Mouse (Mus musculus) midbrain, embryonic 12.5 days (tissue): ENCODE measurements around the gene Prcc. TPM values are rescaled to one million over a fixed set of nuclear protein-coding genes. Genes with fewer than 3 reads are reported as not detected.
A peak's percentile ranks its signal among the peaks of the same experiment; 100 is the strongest.
"Not testable (repeated sequence)": the region's sequence is repeated elsewhere in the genome, so short reads cannot be mapped to it uniquely, and the experiment has no call there.

ENCODE experiments used
- ATAC-seq: fragments of 200-750 bp; cut with Nextera tagmentation; 2 replicates; pipeline ENCODE4 v1.8.0; 2017; ENCODE audit warnings: low read depth, moderate TSS enrichment, moderate library complexity; ENCODE audit not compliant: low FRiP score
- H3K27ac ChIP-seq: fragments of 300-500 bp; sonication (generic); replicated peaks from 2 replicates; pipeline ENCODE4 v1.5.1; 2016; ENCODE audit warnings: mild to moderate bottlenecking
- H3K27me3 ChIP-seq: fragments of 300-500 bp; sonication (generic); 2 replicates; pipeline ENCODE4 v1.6.1; 2016; ENCODE audit warnings: mild to moderate bottlenecking
- H3K36me3 ChIP-seq: fragments of 300-500 bp; sonication (generic); 2 replicates; pipeline ENCODE4 v1.6.1; 2016
- H3K4me1 ChIP-seq: fragments of 300-500 bp; sonication (generic); 2 replicates; pipeline ENCODE4 v1.6.1; 2016
- H3K4me2 ChIP-seq: fragments of 300-500 bp; sonication (generic); replicated peaks from 2 replicates; pipeline ENCODE4 v1.6.1; 2016; ENCODE audit warnings: mild to moderate bottlenecking, moderate library complexity
- H3K4me3 ChIP-seq: fragments of 300-500 bp; sonication (generic); 2 replicates; pipeline ENCODE4 v1.5.1; 2016; ENCODE audit warnings: mild to moderate bottlenecking
- H3K9ac ChIP-seq: fragments of 300-500 bp; sonication (generic); replicated peaks from 2 replicates; pipeline ENCODE4 v1.6.1; 2016; ENCODE audit warnings: mild to moderate bottlenecking, moderate library complexity
- H3K9me3 ChIP-seq: fragments of 300-500 bp; sonication (generic); 2 replicates; pipeline ENCODE4 v1.6.1; 2016; ENCODE audit warnings: mild to moderate bottlenecking
- WGBS: fragments of 180-500 bp; shearing (Covaris S2); methylation state at CpG from one replicate; pipeline ENCODE4 v1.1.7; 2016; 5-methylcytosine and 5-hydroxymethylcytosine counted together
- polyA plus RNA-seq: library from polyadenylated mRNA; unstranded; fragments of >200 nt; fragmentation: Nextera tagmentation; extraction: Ambion mirVana; gene quantifications from 2 replicates; pipeline ENCODE4 v1.2.1, GENCODE M21; 2016

The Prcc gene
- polyA plus RNA-seq, 1 experiment from 2014 or later = 15.9 TPM

DNA sequence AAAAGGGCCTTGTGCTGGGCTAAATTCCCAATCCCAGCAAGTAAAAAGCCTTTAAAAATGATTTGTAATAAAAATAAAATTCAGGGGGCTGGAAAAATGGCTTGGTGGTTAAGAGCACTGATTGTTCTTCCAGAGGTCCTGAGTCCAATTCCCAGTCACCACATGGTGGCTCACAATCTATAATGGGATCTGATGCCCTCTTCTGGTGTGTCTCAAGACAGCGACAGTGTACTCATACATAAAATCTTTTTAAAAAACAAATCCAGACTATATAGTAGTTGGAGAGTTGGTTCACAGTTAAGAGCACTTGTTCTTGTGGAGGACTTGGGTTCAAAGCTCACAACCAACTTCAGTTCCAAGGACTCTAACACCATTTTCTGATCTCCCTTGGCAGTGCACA lies 31.6 kb upstream of the Prcc start:
- H3K4me1 ChIP-seq = peaks cover 12% of the 10 kb centered on the region

DNA sequence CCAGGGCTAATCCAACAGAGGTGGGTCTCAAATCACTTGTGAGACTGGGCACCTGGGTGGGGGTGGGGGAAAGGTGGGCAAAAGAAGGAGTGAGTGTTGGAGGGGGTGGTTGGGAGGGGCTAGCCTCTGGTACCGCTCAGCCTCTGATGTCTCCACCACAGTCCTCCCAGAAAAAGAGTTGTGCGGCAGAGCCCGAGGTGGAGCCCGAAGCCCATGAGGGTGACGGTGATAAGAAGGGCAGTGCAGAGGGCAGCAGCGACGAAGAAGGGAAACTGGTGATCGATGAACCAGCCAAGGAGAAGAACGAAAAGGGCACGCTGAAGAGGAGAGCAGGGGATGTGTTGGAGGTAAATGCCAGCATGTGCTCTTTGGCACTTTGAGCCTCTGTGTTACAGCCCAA lies 28.5 kb upstream of the Prcc start:
- Histone ChIP-seq H3K9ac (no peak overlapping the region), H3K36me3 (peaks cover 49% of the 10 kb centered on the region), H3K27ac (no peak overlapping the region), H3K27me3 (no peaks in the 10 kb centered on the region), H3K4me2 (no peak overlapping the region), H3K9me3 (no peaks in the 10 kb centered on the region), H3K4me1 (peaks cover 26% of the 10 kb centered on the region), H3K4me3 (no peak overlapping the region)
- 97% methylated on average over 10 of the region's 10 CpGs for WGBS
- no peak for ATAC-seq

More for the DNA sequence above, 31.6 kb upstream of the Prcc start:
- H3K27me3 ChIP-seq = no peaks in the 10 kb centered on the region
- no peak overlapping the region for H3K27ac ChIP-seq
- H3K36me3 ChIP-seq = peaks cover 50% of the 10 kb centered on the region
- H3K4me2 ChIP-seq = no peak overlapping the region
- no peaks in the 10 kb centered on the region for H3K9me3 ChIP-seq
- no peak overlapping the region for H3K9ac ChIP-seq
- WGBS = 93% methylated on average over 1 of the region's 1 CpGs
- no peak for ATAC-seq
- no peak overlapping the region for H3K4me3 ChIP-seq

DNA sequence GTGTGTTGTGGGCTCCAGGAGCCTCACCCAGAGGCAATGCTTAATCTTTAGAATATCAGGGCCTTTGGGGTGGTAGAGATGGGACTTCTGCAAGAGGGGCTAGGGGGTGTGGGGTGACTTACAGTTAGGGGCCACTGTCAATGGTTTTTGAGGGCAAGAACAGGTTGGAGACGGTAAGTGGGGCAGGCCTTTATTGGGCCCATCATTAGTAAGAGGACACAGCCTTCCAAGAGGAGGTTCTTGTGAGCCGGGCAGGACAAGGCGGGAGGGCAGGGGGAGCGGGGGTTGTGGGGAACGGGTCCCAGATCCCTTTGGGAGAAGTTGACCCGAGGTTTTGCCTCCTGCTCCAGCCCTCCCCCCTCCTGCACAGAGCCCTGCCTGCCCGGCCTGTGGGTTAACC lies 28.1 kb upstream of the Prcc start:
- 88% methylated on average over 7 of the region's 7 CpGs for WGBS
- no peak for ATAC-seq
- H3K27ac ChIP-seq = no peak overlapping the region
- H3K9ac ChIP-seq = no peak overlapping the region
- H3K36me3 ChIP-seq = peaks cover 49% of the 10 kb centered on the region
- H3K4me1 ChIP-seq = peaks cover 30% of the 10 kb centered on the region
- H3K4me3 ChIP-seq = no peak overlapping the region
- H3K4me2 ChIP-seq = no peak overlapping the region
- H3K27me3 ChIP-seq = no peaks in the 10 kb centered on the region
- no peaks in the 10 kb centered on the region for H3K9me3 ChIP-seq

- H3K36me3 ChIP-seq = peaks cover 28% of the 10 kb centered on the region
- peak overlapping the region; percentile 46 for H3K4me3 ChIP-seq
- peak overlapping the region; percentile 83 for H3K27ac ChIP-seq
- peak overlapping the region; percentile 48 for H3K9ac ChIP-seq
- ATAC-seq = peak; percentile 29; the same call in 1 of the 2 replicates
- H3K4me1 ChIP-seq = peaks cover 44% of the 10 kb centered on the region
- peak overlapping the region; percentile 66 for H3K4me2 ChIP-seq
- H3K9me3 ChIP-seq = no peaks in the 10 kb centered on the region
- H3K27me3 ChIP-seq = no peaks in the 10 kb centered on the region
- WGBS = 2% methylated on average over 12 of the region's 12 CpGs
These were observed 25.2 kb upstream of the Prcc start for GRCm38 (mm10) chr3:87910573-87911141.

GRCm38 (mm10) chr3:87909874-87910273 lies 24.5 kb upstream of the Prcc start:
- 6% methylated on average over 4 of the region's 4 CpGs for WGBS
- peak overlapping the region; percentile 83 for H3K27ac ChIP-seq
- peaks cover 44% of the 10 kb centered on the region for H3K4me1 ChIP-seq
- no peak overlapping the region for H3K4me3 ChIP-seq
- peaks cover 21% of the 10 kb centered on the region for H3K36me3 ChIP-seq
- no peak for ATAC-seq
- H3K27me3 ChIP-seq = no peaks in the 10 kb centered on the region
- peak overlapping the region; percentile 66 for H3K4me2 ChIP-seq
- H3K9me3 ChIP-seq = no peaks in the 10 kb centered on the region
- peak overlapping the region; percentile 48 for H3K9ac ChIP-seq

DNA sequence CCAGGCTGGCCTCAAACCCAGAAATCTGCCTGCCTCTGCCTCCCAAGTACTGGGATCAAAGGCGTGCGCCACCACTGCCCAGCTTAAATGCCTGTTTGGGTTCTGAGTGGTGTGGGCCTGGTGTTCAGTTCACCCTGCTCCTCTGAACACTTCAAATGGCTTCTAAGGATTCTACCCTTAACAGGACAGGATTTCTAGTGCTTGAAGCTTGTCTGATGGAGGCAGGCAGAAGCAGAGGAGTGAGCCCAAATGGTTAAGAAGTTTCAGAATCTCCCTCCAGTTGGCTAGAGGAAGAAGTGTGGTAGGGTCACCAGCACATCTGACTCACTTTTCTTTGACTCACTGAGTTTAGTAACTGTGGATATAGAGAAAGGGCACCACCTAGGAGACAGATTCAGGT lies 24.0 kb upstream of the Prcc start:
- Histone ChIP-seq H3K27me3 (no peaks in the 10 kb centered on the region), H3K9me3 (no peaks in the 10 kb centered on the region), H3K27ac (peak overlapping the region; percentile 83), H3K4me2 (peak overlapping the region; percentile 66), H3K36me3 (peaks cover 16% of the 10 kb centered on the region), H3K9ac (0 out of 2 replicates have a peak overlapping the region, but pooled peaks have one; percentile 48), H3K4me3 (no peak overlapping the region), H3K4me1 (peaks cover 44% of the 10 kb centered on the region)
- 88% methylated on average over 2 of the region's 2 CpGs for WGBS
- no peak for ATAC-seq

DNA sequence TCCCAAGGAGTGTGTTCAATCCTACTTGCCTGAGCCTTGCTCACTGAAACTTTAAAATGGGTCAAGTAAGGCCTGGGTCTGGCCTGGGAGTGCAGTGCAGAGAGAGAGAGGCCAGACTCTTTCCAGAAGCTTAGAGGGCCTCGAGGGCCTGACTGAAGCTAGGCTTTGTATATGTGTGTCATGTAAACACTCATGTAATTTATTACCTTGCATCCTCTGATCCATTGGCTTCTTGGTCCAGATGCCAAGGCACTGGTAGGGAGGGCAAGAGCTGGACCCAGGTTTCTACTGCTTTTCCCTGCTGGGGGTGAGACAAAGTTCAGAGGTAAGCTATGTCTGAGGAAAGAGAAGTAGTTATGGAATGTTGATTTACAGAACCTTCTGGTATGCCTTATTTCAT lies 22.5 kb upstream of the Prcc start:
- Histone ChIP-seq H3K9ac (peak overlapping the region; percentile 91), H3K4me1 (peaks cover 44% of the 10 kb centered on the region), H3K27me3 (no peaks in the 10 kb centered on the region), H3K27ac (peak overlapping the region; percentile 92; the same call in 1 of the 2 replicates), H3K4me2 (peak overlapping the region; percentile 97), H3K9me3 (no peaks in the 10 kb centered on the region), H3K36me3 (peaks cover 1% of the 10 kb centered on the region), H3K4me3 (peak overlapping the region; percentile 98)
- 23% methylated on average over 1 of the region's 1 CpGs for WGBS
- ATAC-seq = no peak

GRCm38 (mm10) chr3:87906981-87907857 lies 21.8 kb upstream of the Prcc start:
- peak overlapping the region; percentile 91 for H3K9ac ChIP-seq
- no peak for ATAC-seq
- H3K36me3 ChIP-seq = no peaks in the 10 kb centered on the region
- peaks cover 44% of the 10 kb centered on the region for H3K4me1 ChIP-seq
- H3K9me3 ChIP-seq = no peaks in the 10 kb centered on the region
- H3K27ac ChIP-seq = peak overlapping the region; percentile 92
- WGBS = under 1% methylated on average over 25 of the region's 27 CpGs
- H3K27me3 ChIP-seq = no peaks in the 10 kb centered on the region
- peak overlapping the region; percentile 97 for H3K4me2 ChIP-seq
- peak overlapping the region; percentile 98 for H3K4me3 ChIP-seq

DNA sequence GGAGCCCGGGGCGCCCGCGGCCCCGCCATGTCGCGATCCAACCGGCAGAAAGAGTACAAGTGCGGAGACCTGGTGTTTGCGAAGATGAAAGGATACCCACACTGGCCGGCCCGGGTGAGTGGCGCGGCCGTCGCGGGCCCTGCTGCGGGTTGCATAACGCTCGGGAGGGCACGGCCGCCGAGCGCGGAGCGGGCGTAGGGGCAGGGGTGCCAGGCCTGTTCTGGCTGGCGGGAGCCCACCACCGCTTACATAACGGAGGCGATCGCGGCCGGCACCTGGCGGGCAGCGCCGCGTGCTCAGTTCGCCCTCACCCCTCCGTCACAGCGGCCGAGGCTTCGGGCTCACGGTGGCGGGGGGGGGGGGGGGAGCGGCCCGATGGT lies 21.2 kb upstream of the Prcc start:
- 0% methylated on average over 33 of the region's 47 CpGs for WGBS
- Histone ChIP-seq H3K9me3 (no peaks in the 10 kb centered on the region), H3K27me3 (no peaks in the 10 kb centered on the region), H3K36me3 (no peaks in the 10 kb centered on the region), H3K4me1 (peaks cover 44% of the 10 kb centered on the region), H3K4me2 (peak overlapping the region; percentile 97), H3K27ac (peak overlapping the region; percentile 92), H3K9ac (peak overlapping the region; percentile 91), H3K4me3 (peak overlapping the region; percentile 98)
- peak; percentile 16 for ATAC-seq

DNA sequence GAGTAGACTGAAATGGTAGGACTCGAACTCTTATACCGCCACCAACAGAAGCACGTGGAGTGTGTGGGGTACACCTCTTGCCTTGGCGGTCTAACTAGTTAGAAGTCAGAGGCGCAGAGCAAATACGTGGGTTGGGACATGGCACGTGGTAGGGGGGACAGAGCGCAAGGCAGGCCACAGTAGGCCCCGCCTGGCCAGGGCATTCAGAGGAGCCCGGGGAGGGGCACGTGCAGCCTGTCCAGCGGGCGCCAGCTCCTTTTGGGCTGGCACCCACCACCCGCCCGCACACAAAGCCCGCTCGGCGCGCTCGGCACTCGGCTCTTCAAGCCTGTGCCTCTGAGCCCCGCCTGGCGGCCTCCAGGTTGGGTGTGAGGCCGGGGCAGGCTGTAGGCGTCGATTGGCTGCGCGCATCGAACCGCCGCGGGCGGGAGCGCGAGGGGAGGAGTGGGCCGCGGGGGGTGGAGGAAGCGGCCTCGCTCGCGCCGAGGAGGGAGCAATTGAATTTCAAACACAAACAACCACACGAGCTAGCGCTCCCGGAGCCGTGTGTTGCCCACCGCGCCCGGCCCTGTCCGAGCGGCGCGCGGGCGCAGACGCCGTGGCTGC lies 20.6 kb upstream of the Prcc start, which contains the start of gene Hdgf:
Gene Hdgf, plus strand, starts transcription at position 442 of the 606 bp plus-strand sequence.
- H3K9me3 ChIP-seq = no peaks in the 10 kb centered on the region
- no peaks in the 10 kb centered on the region for H3K36me3 ChIP-seq
- H3K9ac ChIP-seq = peak within 1 kb of the TSS; percentile 91
- ATAC-seq = peak; percentile 95
- H3K4me2 ChIP-seq = peak within 1 kb of the TSS; percentile 97
- H3K4me1 ChIP-seq = peaks cover 39% of the 10 kb centered on the region
- peak within 1 kb of the TSS; percentile 92 for H3K27ac ChIP-seq
- H3K4me3 ChIP-seq = peak within 1 kb of the TSS; percentile 98
- H3K27me3 ChIP-seq = no peaks in the 10 kb centered on the region
- WGBS = 2% methylated on average over 57 of the region's 57 CpGs

DNA sequence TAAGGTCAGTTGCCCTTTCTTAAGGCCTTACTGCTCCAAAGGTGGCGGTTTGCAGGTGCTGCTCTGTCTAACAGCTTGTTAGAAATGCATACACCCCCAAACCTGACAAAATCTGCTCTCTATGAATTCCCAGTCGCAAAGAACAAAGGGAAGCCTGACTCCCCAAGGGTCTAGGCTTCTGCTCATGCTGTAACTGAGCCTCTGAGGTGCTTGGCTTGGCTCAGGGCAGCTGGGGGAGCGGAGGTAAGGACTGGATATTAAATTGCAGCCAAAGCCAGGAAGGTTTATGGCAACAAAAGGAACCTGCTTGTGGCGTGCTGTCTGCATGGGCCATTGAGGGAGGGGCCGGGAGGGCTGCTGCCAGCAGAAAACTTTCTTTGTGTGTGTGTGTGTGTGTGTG lies 18.4 kb upstream of the Prcc start:
- H3K27me3 ChIP-seq = no peaks in the 10 kb centered on the region
- H3K4me2 ChIP-seq = no peak overlapping the region
- H3K4me1 ChIP-seq = peaks cover 18% of the 10 kb centered on the region
- H3K4me3 ChIP-seq = no peak overlapping the region
- H3K9ac ChIP-seq = no peak overlapping the region
- no peak for ATAC-seq
- H3K9me3 ChIP-seq = no peaks in the 10 kb centered on the region
- no peaks in the 10 kb centered on the region for H3K36me3 ChIP-seq
- WGBS = 54% methylated on average over 5 of the region's 5 CpGs
- no peak overlapping the region for H3K27ac ChIP-seq

GRCm38 (mm10) chr3:87901959-87902358 lies 16.6 kb upstream of the Prcc start:
- not testable (repeated sequence) for H3K9ac ChIP-seq, H3K4me2 ChIP-seq, ATAC-seq, H3K36me3 ChIP-seq, H3K4me1 ChIP-seq, H3K9me3 ChIP-seq, H3K4me3 ChIP-seq, H3K27ac ChIP-seq, H3K27me3 ChIP-seq
- WGBS = 75% methylated on average over 6 of the region's 6 CpGs
